Mouse (Mus musculus): ENCODE measurements around the gene Tsfm. TPM values are rescaled to one million over a fixed set of nuclear protein-coding genes. Genes with fewer than 3 reads are reported as not detected.
A peak's percentile ranks its signal among the peaks of the same experiment; 100 is the strongest.

The Tsfm gene
- total and polyA plus RNA-seq, 2 experiments from 2014 or later = 82.5 to 94.6 TPM

GRCm38 (mm10) chr10:126980933-126981530, 49.6 kb downstream of the Tsfm start:
- Histone ChIP-seq H3K36me3 (replicated peaks; ENCODE audit: control insufficient read depth, insufficient read depth, low read length) (no peaks in the 10 kb centered on the region), H3K9ac (replicated peaks; ENCODE audit: low read depth, low read length) (peak overlapping the region; percentile 100), H3K4me3 (ENCODE audit: low read depth, low read length) (peak overlapping the region; percentile 88), H3K4me2 (ENCODE audit: low read depth, low read length) (peak overlapping the region; percentile 74), H3K9me3 (replicated peaks; ENCODE audit: control insufficient read depth, low read length) (no peaks in the 10 kb centered on the region), H3K27me3 (ENCODE audit: control insufficient read depth, insufficient read depth, low read length) (no peaks in the 10 kb centered on the region), H3K27ac (ENCODE audit: low read depth) (peak overlapping the region; percentile 100), H3K4me1 (ENCODE audit: control insufficient read depth, insufficient read depth) (peaks cover 53% of the 10 kb centered on the region)
- no peak for ATAC-seq (ENCODE audit: insufficient read depth, low read depth)
- WGBS = 5% methylated on average over 11 of the region's 11 CpGs
- TF ChIP-seq CTCF (IDR thresholded peaks at IDR 0.05; ENCODE audit: low read depth) = no peak
- TF ChIP-seq EP300 (IDR thresholded peaks at IDR 0.05; ENCODE audit: low read depth) = no peak
- no peak for DNase-seq (ENCODE audit: low spot score)

DNA sequence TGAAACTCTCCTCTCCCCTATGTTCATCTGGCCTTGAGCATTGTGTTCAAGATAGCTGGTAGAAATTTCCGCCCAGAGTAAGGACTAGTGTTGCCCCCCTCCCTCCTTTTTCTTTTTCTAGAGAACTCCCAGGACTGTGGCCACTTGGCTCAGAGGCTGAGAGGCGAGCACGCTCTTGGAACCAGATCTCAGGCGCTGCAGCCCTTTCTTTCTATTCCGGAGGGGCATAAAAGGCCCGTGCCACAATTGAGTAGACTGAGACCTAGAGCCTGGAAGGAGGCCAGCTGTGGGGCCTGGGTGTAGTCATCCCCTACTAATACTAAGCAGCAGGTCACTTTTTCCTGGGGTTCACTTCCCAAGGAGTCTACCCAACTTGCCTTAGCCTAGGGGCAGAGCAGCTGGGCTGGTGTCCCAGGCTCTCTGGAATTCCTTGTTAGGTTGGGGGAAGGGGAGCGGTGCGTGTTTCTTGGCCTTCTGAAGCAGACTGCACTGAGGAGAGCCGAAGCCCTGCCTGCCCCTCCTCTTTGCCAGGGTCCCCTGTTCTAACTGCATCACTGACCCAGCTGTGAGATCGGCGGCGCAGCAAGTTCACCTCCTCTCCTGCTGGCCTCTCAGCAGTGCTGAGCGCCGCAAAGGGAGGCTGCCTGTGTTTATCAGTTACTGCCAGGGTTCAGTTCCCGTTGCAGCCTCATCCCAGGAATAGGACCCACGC, 50.3 kb downstream of the Tsfm start:
- no peaks in the 10 kb centered on the region for H3K27me3 ChIP-seq (ENCODE audit: control insufficient read depth, insufficient read depth, low read length)
- H3K36me3 ChIP-seq (replicated peaks; ENCODE audit: control insufficient read depth, insufficient read depth, low read length) = no peaks in the 10 kb centered on the region
- H3K27ac ChIP-seq (ENCODE audit: low read depth) = peak overlapping the region; percentile 100
- H3K4me2 ChIP-seq (ENCODE audit: low read depth, low read length) = peak overlapping the region; percentile 74
- DNase-seq (ENCODE audit: low spot score) = peak; percentile 31
- H3K4me3 ChIP-seq (ENCODE audit: low read depth, low read length) = peak overlapping the region; percentile 88
- TF ChIP-seq EP300 (IDR thresholded peaks at IDR 0.05; ENCODE audit: low read depth) (no peak), CTCF (IDR thresholded peaks at IDR 0.05; ENCODE audit: low read depth) (no peak)
- peaks cover 46% of the 10 kb centered on the region for H3K4me1 ChIP-seq (ENCODE audit: control insufficient read depth, insufficient read depth)
- H3K9ac ChIP-seq (replicated peaks; ENCODE audit: low read depth, low read length) = peak overlapping the region; percentile 100
- H3K9me3 ChIP-seq (replicated peaks; ENCODE audit: control insufficient read depth, low read length) = no peaks in the 10 kb centered on the region
- WGBS = 3% methylated on average over 16 of the region's 16 CpGs
- ATAC-seq (ENCODE audit: insufficient read depth, low read depth) = no peak

GRCm38 (mm10) chr10:126979636-126980151, 50.9 kb downstream of the Tsfm start:
- Histone ChIP-seq H3K27me3 (ENCODE audit: control insufficient read depth, insufficient read depth, low read length) (no peaks in the 10 kb centered on the region), H3K4me2 (ENCODE audit: low read depth, low read length) (peak overlapping the region; percentile 74), H3K27ac (ENCODE audit: low read depth) (peak overlapping the region; percentile 100), H3K36me3 (replicated peaks; ENCODE audit: control insufficient read depth, insufficient read depth, low read length) (no peaks in the 10 kb centered on the region), H3K9me3 (replicated peaks; ENCODE audit: control insufficient read depth, low read length) (no peaks in the 10 kb centered on the region), H3K9ac (replicated peaks; ENCODE audit: low read depth, low read length) (peak overlapping the region; percentile 100), H3K4me3 (ENCODE audit: low read depth, low read length) (peak overlapping the region; percentile 88), H3K4me1 (ENCODE audit: control insufficient read depth, insufficient read depth) (peaks cover 39% of the 10 kb centered on the region)
- ATAC-seq (ENCODE audit: insufficient read depth, low read depth) (no peak), DNase-seq (ENCODE audit: low spot score) (no peak)
- no peak for TF ChIP-seq EP300 (IDR thresholded peaks at IDR 0.05; ENCODE audit: low read depth)
- TF ChIP-seq CTCF (IDR thresholded peaks at IDR 0.05; ENCODE audit: low read depth) = no peak
- 0% methylated on average over 35 of the region's 57 CpGs for WGBS

GRCm38 (mm10) chr10:126979121-126979635, 51.5 kb downstream of the Tsfm start:
- H3K9ac ChIP-seq (replicated peaks; ENCODE audit: low read depth, low read length) = peak overlapping the region; percentile 100
- no peaks in the 10 kb centered on the region for H3K9me3 ChIP-seq (replicated peaks; ENCODE audit: control insufficient read depth, low read length)
- peak overlapping the region; percentile 100 for H3K27ac ChIP-seq (ENCODE audit: low read depth)
- peaks cover 34% of the 10 kb centered on the region for H3K4me1 ChIP-seq (ENCODE audit: control insufficient read depth, insufficient read depth)
- ATAC-seq (ENCODE audit: insufficient read depth, low read depth) (peak; percentile 14), DNase-seq (ENCODE audit: low spot score) (no peak)
- peak overlapping the region; percentile 88 for H3K4me3 ChIP-seq (ENCODE audit: low read depth, low read length)
- WGBS = 0% methylated on average over 15 of the region's 62 CpGs
- H3K27me3 ChIP-seq (ENCODE audit: control insufficient read depth, insufficient read depth, low read length) = no peaks in the 10 kb centered on the region
- TF ChIP-seq EP300 (IDR thresholded peaks at IDR 0.05; ENCODE audit: low read depth) (no peak), CTCF (IDR thresholded peaks at IDR 0.05; ENCODE audit: low read depth) (no peak)
- no peaks in the 10 kb centered on the region for H3K36me3 ChIP-seq (replicated peaks; ENCODE audit: control insufficient read depth, insufficient read depth, low read length)
- peak overlapping the region; percentile 74 for H3K4me2 ChIP-seq (ENCODE audit: low read depth, low read length)

DNA sequence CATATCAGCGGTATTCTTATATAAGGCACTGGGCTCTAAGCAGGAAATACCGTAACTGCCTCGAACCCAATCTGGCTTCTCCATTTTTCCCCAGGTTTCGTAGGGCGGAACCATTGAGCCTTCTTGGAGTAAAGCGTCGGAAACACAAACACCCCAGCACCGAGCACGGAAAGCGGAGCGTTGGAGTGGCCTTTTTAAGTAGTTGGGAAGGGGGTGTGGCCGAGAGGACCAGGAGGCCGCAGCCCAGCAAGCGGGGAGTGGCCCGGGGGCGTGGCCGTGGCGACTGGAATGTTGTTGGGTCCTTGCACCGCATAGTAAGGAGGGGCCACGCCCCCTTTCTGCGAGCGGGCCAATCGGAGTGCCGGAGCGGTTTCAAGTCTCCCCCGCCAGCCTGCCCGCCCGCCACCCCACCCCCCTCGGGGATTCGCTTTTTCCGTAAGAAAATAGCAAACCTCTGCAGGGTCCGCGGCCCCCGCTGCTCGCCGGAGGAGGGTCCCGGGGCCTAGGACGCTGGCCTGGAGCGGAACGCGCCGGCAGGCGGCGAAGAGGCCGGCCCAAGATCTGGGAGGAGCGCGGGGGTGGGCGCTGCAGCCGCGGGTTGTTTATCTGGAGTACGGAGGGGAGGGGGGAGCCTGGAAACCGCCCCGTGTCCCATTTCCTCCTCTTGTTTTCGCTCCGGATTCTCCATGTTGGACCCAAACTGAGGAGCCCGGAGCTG, 52.2 kb downstream of the Tsfm start, which contains the start of gene Ctdsp2:
Gene Ctdsp2 (plus strand): TSS at position 441 of the 718 bp plus-strand sequence.
- peak within 1 kb of the TSS; percentile 74 for H3K4me2 ChIP-seq (ENCODE audit: low read depth, low read length)
- H3K27ac ChIP-seq (ENCODE audit: low read depth) = peak within 1 kb of the TSS; percentile 100
- peak; percentile 98 for DNase-seq (ENCODE audit: low spot score)
- H3K4me1 ChIP-seq (ENCODE audit: control insufficient read depth, insufficient read depth) = peaks cover 27% of the 10 kb centered on the region
- H3K27me3 ChIP-seq (ENCODE audit: control insufficient read depth, insufficient read depth, low read length) = no peaks in the 10 kb centered on the region
- ATAC-seq (ENCODE audit: insufficient read depth, low read depth) = peak; percentile 93
- WGBS = under 1% methylated on average over 50 of the region's 56 CpGs
- TF ChIP-seq CTCF (IDR thresholded peaks at IDR 0.05; ENCODE audit: low read depth) = 0 out of 2 replicates have a peak, but pooled peaks have one; percentile 16
- peak; percentile 83 for TF ChIP-seq EP300 (IDR thresholded peaks at IDR 0.05; ENCODE audit: low read depth)
- peak within 1 kb of the TSS; percentile 88 for H3K4me3 ChIP-seq (ENCODE audit: low read depth, low read length)
- H3K36me3 ChIP-seq (replicated peaks; ENCODE audit: control insufficient read depth, insufficient read depth, low read length) = no peaks in the 10 kb centered on the region
- H3K9ac ChIP-seq (replicated peaks; ENCODE audit: low read depth, low read length) = peak within 1 kb of the TSS; percentile 100
- H3K9me3 ChIP-seq (replicated peaks; ENCODE audit: control insufficient read depth, low read length) = no peaks in the 10 kb centered on the region
